Mouse (Mus musculus) kidney, postnatal 0 days (tissue): ENCODE results near the gene Garem2. TPM values are rescaled to one million over a fixed set of nuclear protein-coding genes. Genes with fewer than 3 reads are reported as not detected.

ENCODE experiments used
- ATAC-seq: fragments of 200-750 bp; cut with Nextera tagmentation; replicated peaks from 2 replicates; pipeline ENCODE4 v1.8.0; 2017; ENCODE audit warnings: low read depth, moderate number of reproducible peaks, moderate TSS enrichment, moderate library complexity; ENCODE audit not compliant: low FRiP score
- DNase-seq: peaks from one replicate; pipeline ENCODE4 v3.0.0-alpha.2; 2016; ENCODE audit warnings: low spot score
- H3K27ac ChIP-seq: fragments of 300-500 bp; sonication (generic); 2 replicates; pipeline ENCODE4 v1.5.1; 2014; ENCODE audit warnings: mild to moderate bottlenecking
- H3K27me3 ChIP-seq: fragments of 300-500 bp; sonication (generic); 2 replicates; pipeline ENCODE4 v1.6.1; 2014; ENCODE audit warnings: low read length, mixed read lengths; ENCODE audit not compliant: insufficient read depth
- H3K36me3 ChIP-seq: fragments of 300-500 bp; sonication (generic); 2 replicates; pipeline ENCODE4 v1.6.1; 2014; ENCODE audit warnings: low read length, mixed read lengths; ENCODE audit not compliant: insufficient read depth
- H3K4me1 ChIP-seq: fragments of 300-500 bp; sonication (generic); replicated peaks from 2 replicates; pipeline ENCODE4 v1.6.1; 2014; ENCODE audit warnings: antibody characterized with exemption, low read length, mixed read lengths; ENCODE audit not compliant: insufficient read depth
- H3K4me2 ChIP-seq: fragments of 300-500 bp; sonication (generic); 2 replicates; pipeline ENCODE4 v1.6.1; 2014; ENCODE audit warnings: mild to moderate bottlenecking, low read length, moderate library complexity, mixed read lengths
- H3K4me3 ChIP-seq: fragments of 300-500 bp; sonication (generic); replicated peaks from 2 replicates; pipeline ENCODE4 v1.5.1; 2014; ENCODE audit warnings: low read depth, low read length
- H3K9ac ChIP-seq: fragments of 300-500 bp; sonication (generic); 2 replicates; pipeline ENCODE4 v1.6.1; 2014; ENCODE audit warnings: low read depth, low read length
- H3K9me3 ChIP-seq: fragments of 300-500 bp; sonication (generic); replicated peaks from 2 replicates; pipeline ENCODE4 v1.6.1; 2016; ENCODE audit warnings: low read length, inconsistent platforms, mixed read lengths
- CTCF ChIP-seq: IDR thresholded peaks from 2 replicates; pipeline ENCODE4 v1.5.1; 2016; ENCODE audit warnings: antibody characterized with exemption, low read depth, mild to moderate bottlenecking, moderate library complexity
- WGBS: fragments of 180-500 bp; shearing (Covaris S2); extraction: QIAGEN DNeasy Blood & Tissue Kit; methylation state at CpG from one replicate; pipeline ENCODE4 v1.1.7; 2014; 5-methylcytosine and 5-hydroxymethylcytosine counted together
- polyA plus RNA-seq: library from polyadenylated mRNA; unstranded; fragments of >200 nt; fragmentation: Nextera tagmentation; extraction: Ambion mirVana; gene quantifications from 2 replicates; pipeline ENCODE4 v1.2.1, GENCODE M21; 2015

Gene Garem2
- polyA plus RNA-seq, 1 experiment from 2014 or later, result 0.33 TPM

DNA sequence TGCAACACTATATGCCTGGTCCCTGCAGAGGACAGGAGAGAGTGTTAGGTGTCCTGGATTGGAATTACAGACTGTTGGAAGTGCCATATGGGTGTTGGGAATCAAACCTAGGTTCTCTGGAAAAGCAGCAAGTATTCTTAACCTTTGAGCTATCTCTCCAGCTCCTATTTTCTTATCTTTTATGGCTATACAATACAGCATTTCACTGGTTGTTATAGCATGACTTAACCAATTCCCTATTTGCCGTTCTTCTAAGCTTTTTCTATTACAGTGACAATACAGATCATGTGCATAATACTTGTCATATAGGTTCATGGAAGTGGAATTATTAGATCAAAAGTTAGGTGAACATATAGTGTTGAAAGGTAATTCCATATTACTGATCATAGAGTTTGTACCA lies 56.9 kb downstream of the Garem2 start:
- H3K27ac ChIP-seq, result no peak overlapping the region
- H3K4me3 ChIP-seq, result no peak overlapping the region
- no peak overlapping the region for H3K9ac ChIP-seq
- no peaks in the 10 kb centered on the region for H3K27me3 ChIP-seq
- no peaks in the 10 kb centered on the region for H3K4me1 ChIP-seq
- ATAC-seq, result no peak
- no peaks in the 10 kb centered on the region for H3K9me3 ChIP-seq
- 89% methylated on average over 1 of the region's 1 CpGs for WGBS
- H3K36me3 ChIP-seq, result no peaks in the 10 kb centered on the region
- H3K4me2 ChIP-seq, result no peak overlapping the region
- no peak for DNase-seq
- TF ChIP-seq CTCF, result no peak

- no peak overlapping the region for H3K4me3 ChIP-seq
- no peaks in the 10 kb centered on the region for H3K27me3 ChIP-seq
- no peak overlapping the region for H3K4me2 ChIP-seq
- no peak overlapping the region for H3K9ac ChIP-seq
- H3K36me3 ChIP-seq, result no peaks in the 10 kb centered on the region
- H3K9me3 ChIP-seq, result no peaks in the 10 kb centered on the region
- 83% methylated on average over 6 of the region's 6 CpGs for WGBS
- TF ChIP-seq CTCF, result no peak
- ATAC-seq, result no peak
- H3K27ac ChIP-seq, result no peak overlapping the region
- H3K4me1 ChIP-seq, result no peaks in the 10 kb centered on the region
- no peak for DNase-seq
Measured at GRCm38 (mm10) chr5:30162339-30162738, 57.4 kb downstream of the Garem2 start.

DNA sequence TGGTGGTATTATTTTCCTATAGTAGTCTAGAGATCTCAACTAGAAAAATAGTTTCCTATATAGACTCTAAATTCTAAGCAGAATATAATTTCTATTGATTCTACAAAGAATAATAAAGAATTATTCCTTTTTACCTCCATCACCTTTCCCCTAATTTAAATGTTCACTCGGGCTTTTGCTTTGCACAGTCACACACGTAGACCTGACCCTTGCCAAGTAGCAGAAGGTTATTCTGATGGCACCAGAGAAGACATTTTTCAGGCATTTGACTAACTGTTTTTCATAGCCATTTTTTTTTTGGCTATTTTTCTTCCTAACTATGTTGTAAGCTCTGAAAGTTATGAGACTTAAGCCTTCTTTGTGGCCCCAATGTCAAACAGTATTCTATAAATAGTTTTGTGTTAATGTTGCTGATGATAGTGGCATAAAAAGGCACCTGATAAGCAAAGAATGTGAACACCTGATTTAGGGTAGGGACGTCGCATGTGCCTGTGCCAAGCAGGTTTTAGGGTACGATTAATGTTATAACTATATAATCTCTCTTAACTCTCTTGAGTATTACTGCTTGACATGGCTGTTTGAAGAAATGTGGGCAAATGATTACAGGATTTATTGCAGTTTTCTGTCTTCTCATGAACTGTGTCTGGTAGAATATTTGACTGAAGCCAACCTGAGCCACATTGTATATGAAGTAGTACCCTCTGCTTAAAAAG lies 60.4 kb downstream of the Garem2 start:
- Histone ChIP-seq H3K9me3 (no peaks in the 10 kb centered on the region), H3K4me3 (no peak overlapping the region), H3K4me1 (no peaks in the 10 kb centered on the region), H3K27me3 (no peaks in the 10 kb centered on the region), H3K36me3 (peaks cover 13% of the 10 kb centered on the region), H3K27ac (no peak overlapping the region), H3K4me2 (no peak overlapping the region), H3K9ac (no peak overlapping the region)
- DNase-seq (no peak), ATAC-seq (no peak)
- 88% methylated on average over 5 of the region's 5 CpGs for WGBS
- no peak for TF ChIP-seq CTCF

Other genes starting within 250 kb of the Garem2 start
- 0.24 TPM in 1 of 2 replicates, not detected in the other for gene Il6, start 92.0 kb upstream of the Garem2 start, polyA plus RNA-seq
- gene Tyms, start 31.5 kb upstream of the Garem2 start, polyA plus RNA-seq, result 137 and 160 TPM in 2 replicates
- not detected in 2 replicates for gene 3110082J24Rik, start 925 bp downstream of the Garem2 start, polyA plus RNA-seq
- gene Hadha, start 50.0 kb downstream of the Garem2 start, polyA plus RNA-seq, result 171 and 193 TPM in 2 replicates
- 215 and 229 TPM in 2 replicates for gene Hadhb, start 50.1 kb downstream of the Garem2 start, polyA plus RNA-seq
- 0.04 and 0.14 TPM in 2 replicates for gene Adgrf3, start 100.6 kb downstream of the Garem2 start, polyA plus RNA-seq
- gene Selenoi, start 127.4 kb downstream of the Garem2 start, polyA plus RNA-seq, result 9.2 and 9.7 TPM in 2 replicates
- gene Drc1, start 176.2 kb downstream of the Garem2 start, polyA plus RNA-seq, result 0.29 and 0.33 TPM in 2 replicates